Mouse (Mus musculus): ENCODE measurements around the gene Ankub1. TPM values are rescaled to one million over a fixed set of nuclear protein-coding genes. Genes with fewer than 3 reads are reported as not detected.

The Ankub1 gene
- polyA plus RNA-seq, 1 experiment from 2014 or later: 0.08 TPM

DNA sequence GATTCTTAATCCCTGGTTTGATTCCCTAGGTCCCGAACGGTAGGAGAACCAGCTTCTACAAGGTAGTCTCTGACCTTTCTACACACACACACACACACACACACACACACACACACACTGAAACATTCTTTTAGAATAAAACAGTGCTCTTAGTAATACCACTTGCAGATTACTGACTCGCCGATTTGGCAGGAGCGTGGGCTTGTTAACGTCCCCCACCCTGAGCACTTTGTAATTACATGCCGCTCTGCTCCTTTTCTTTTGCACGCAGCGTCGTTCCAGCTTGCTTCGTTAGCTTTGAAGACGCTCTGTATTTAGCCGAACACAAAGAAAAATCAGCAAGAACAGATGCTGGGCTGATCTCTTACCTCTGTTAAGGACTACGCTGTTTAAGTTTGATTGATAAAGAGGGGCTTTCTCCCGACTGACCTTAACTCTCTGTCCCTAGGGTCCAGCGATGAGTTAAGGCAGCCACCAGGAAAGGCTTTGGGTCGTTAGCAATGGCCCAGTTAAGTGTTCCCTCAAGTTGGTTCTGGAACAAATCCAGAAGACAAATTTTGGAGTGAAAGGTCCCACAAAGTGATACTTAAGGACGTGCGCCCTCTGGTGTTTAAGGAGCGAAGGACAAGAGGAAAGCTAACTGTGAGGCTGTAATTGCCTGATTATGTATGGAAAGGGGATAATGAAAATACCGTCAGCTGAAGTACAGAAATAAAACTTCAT, 67.2 kb downstream of the Ankub1 start:
- peak; percentile 98 for DNase-seq (ENCODE audit: low spot score)
- Histone ChIP-seq H3K36me3 (ENCODE audit: control insufficient read depth, insufficient read depth, low read length) (no peaks in the 10 kb centered on the region), H3K27me3 (replicated peaks; ENCODE audit: control insufficient read depth, insufficient read depth, low read length) (no peaks in the 10 kb centered on the region), H3K4me1 (ENCODE audit: control insufficient read depth, insufficient read depth, low read length) (no peaks in the 10 kb centered on the region), H3K4me3 (ENCODE audit: low read depth, low read length) (peak overlapping the region; percentile 19), H3K9ac (ENCODE audit: low read length) (peak overlapping the region; percentile 37; the same call in 1 of the 2 replicates), H3K4me2 (ENCODE audit: low read length) (peak overlapping the region; percentile 58), H3K9me3 (replicated peaks; ENCODE audit: control insufficient read depth, low read length) (no peaks in the 10 kb centered on the region), H3K27ac (ENCODE audit: low read depth, low read length) (peak overlapping the region; percentile 78; the same call in 1 of the 2 replicates)
- peak; percentile 90 for ATAC-seq
- WGBS: 2% methylated on average over 21 of the region's 21 CpGs

DNA sequence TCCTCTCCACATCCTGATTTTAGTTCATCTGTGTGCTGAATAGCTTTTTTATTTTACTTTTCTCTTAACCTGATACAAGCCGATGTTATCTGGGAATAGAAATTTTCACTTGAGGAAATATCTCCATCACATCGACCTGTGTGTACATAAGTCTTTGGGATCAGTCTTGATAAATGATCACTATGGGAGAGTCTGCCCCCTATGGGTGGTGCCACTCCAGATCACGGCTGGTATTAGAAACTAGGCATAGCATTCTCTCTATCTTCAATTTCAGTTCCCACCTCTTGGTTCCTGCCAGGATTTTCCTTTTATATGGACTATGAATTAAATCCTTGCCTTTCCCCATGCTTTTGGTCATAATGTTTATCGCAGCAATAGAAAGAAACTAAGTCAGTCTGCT, 72.9 kb downstream of the Ankub1 start:
- Histone ChIP-seq H3K9me3 (replicated peaks; ENCODE audit: control insufficient read depth, low read length) (no peaks in the 10 kb centered on the region), H3K4me1 (ENCODE audit: control insufficient read depth, insufficient read depth, low read length) (no peaks in the 10 kb centered on the region), H3K27ac (ENCODE audit: low read depth, low read length) (no peak overlapping the region), H3K4me2 (ENCODE audit: low read length) (no peak overlapping the region), H3K27me3 (replicated peaks; ENCODE audit: control insufficient read depth, insufficient read depth, low read length) (no peaks in the 10 kb centered on the region), H3K36me3 (ENCODE audit: control insufficient read depth, insufficient read depth, low read length) (no peaks in the 10 kb centered on the region), H3K9ac (ENCODE audit: low read length) (no peak overlapping the region), H3K4me3 (ENCODE audit: low read depth, low read length) (no peak overlapping the region)
- DNase-seq (ENCODE audit: low spot score): no peak
- WGBS: 82% methylated on average over 4 of the region's 4 CpGs
- ATAC-seq: no peak

DNA sequence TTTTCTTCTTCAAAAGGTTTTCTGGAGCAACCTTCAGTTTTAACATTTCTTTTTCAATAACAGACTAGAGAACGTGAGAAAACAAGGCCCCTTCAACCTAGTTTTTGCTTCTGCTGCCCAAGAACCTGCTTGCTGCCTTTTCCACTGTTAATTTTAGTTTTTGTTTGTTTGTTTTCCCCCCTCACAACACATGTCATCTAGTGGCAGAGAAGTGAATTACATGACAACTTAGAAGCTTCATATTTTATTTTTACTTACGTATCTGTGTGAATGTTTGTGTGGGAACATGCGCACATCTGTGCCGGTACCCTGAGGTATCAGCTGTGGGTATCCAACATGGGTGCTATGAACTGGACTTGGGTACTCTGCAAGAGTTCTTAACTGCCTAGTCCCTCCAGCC, 76.9 kb downstream of the Ankub1 start:
- Histone ChIP-seq H3K27ac (ENCODE audit: low read depth, low read length) (no peak overlapping the region), H3K9me3 (replicated peaks; ENCODE audit: control insufficient read depth, low read length) (no peaks in the 10 kb centered on the region), H3K9ac (ENCODE audit: low read length) (no peak overlapping the region), H3K36me3 (ENCODE audit: control insufficient read depth, insufficient read depth, low read length) (no peaks in the 10 kb centered on the region), H3K4me3 (ENCODE audit: low read depth, low read length) (no peak overlapping the region), H3K27me3 (replicated peaks; ENCODE audit: control insufficient read depth, insufficient read depth, low read length) (no peaks in the 10 kb centered on the region), H3K4me2 (ENCODE audit: low read length) (no peak overlapping the region), H3K4me1 (ENCODE audit: control insufficient read depth, insufficient read depth, low read length) (no peaks in the 10 kb centered on the region)
- ATAC-seq: no peak
- DNase-seq (ENCODE audit: low spot score): no peak
- WGBS: 93% methylated on average over 4 of the region's 4 CpGs

DNA sequence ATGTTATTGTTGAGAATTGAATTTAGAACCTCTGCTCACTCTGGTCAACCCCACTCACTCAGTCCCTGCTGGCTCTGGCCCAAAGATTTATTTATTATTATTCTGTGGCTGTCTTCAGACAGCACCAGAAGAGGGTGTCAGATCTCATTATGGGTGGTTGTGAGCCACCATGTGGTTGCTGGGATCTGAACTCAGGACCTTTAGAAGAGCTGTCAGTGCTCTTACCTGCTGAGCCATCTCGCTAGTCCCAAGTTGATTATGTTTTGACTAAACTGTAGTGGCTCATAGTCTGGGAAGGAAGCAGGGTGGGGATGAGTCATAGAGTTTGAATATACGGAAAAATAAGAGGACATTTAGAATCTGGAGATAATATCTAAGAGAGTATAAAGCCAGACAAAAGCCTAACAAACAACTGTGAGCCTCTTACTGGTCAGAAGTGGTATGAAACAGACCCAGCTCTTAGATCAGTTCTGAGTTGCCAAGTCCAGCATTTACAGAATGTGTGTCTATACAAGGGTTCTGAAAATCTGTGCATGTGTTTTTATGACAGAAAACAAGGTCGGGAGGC, 80.1 kb downstream of the Ankub1 start:
- ATAC-seq: no peak
- no peaks in the 10 kb centered on the region for H3K27me3 ChIP-seq (replicated peaks; ENCODE audit: control insufficient read depth, insufficient read depth, low read length)
- WGBS: 82% methylated on average over 3 of the region's 3 CpGs
- no peak for DNase-seq (ENCODE audit: low spot score)
- H3K9me3 ChIP-seq (replicated peaks; ENCODE audit: control insufficient read depth, low read length): no peaks in the 10 kb centered on the region
- H3K4me2 ChIP-seq (ENCODE audit: low read length): no peak overlapping the region
- no peaks in the 10 kb centered on the region for H3K36me3 ChIP-seq (ENCODE audit: control insufficient read depth, insufficient read depth, low read length)
- no peak overlapping the region for H3K9ac ChIP-seq (ENCODE audit: low read length)
- H3K27ac ChIP-seq (ENCODE audit: low read depth, low read length): no peak overlapping the region
- no peak overlapping the region for H3K4me3 ChIP-seq (ENCODE audit: low read depth, low read length)
- no peaks in the 10 kb centered on the region for H3K4me1 ChIP-seq (ENCODE audit: control insufficient read depth, insufficient read depth, low read length)

DNA sequence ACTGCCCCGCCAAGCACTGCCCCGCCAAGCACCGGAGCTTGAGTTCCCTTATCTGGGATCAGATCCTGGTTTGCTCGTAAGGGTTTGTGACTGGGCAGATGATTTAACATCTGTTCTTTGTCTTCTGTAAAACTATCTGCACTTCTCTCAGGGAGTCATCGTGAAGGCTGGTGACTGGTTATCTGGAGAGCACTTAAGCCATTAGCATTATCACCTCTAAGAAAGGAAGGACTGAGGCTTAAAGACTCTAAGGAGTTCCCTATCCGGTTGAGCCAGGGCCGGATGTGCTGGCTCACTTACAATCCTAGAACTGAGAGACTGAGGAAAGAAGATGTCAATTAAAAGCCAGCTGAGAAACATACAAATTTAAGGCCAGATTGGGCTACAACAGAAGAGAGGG, 80.8 kb downstream of the Ankub1 start:
- Histone ChIP-seq H3K27me3 (replicated peaks; ENCODE audit: control insufficient read depth, insufficient read depth, low read length) (no peaks in the 10 kb centered on the region), H3K36me3 (ENCODE audit: control insufficient read depth, insufficient read depth, low read length) (no peaks in the 10 kb centered on the region), H3K4me3 (ENCODE audit: low read depth, low read length) (no peak overlapping the region), H3K9ac (ENCODE audit: low read length) (no peak overlapping the region), H3K4me2 (ENCODE audit: low read length) (no peak overlapping the region), H3K4me1 (ENCODE audit: control insufficient read depth, insufficient read depth, low read length) (no peaks in the 10 kb centered on the region), H3K27ac (ENCODE audit: low read depth, low read length) (no peak overlapping the region), H3K9me3 (replicated peaks; ENCODE audit: control insufficient read depth, low read length) (no peaks in the 10 kb centered on the region)
- 90% methylated on average over 7 of the region's 7 CpGs for WGBS
- DNase-seq (ENCODE audit: low spot score) (no peak), ATAC-seq (no peak)

Small RNAs within 50 kb of the gene (microRNA-seq; reads per million reads assigned to microRNA genes)
- gene Mir6377: not detected

Other genes with a start within 250 kb of the Ankub1 start
- gene Wwtr1, start 116.9 kb downstream of the Ankub1 start, polyA plus RNA-seq (2014; fragmentation: Nextera tagmentation; extraction: Ambion mirVana): 12.7 and 12.8 TPM in 2 replicates
- gene Commd2, start 41.1 kb downstream of the Ankub1 start, polyA plus RNA-seq (2014; fragmentation: Nextera tagmentation; extraction: Ambion mirVana): 92.4 and 112 TPM in 2 replicates
- gene Rnf13, start 43.3 kb upstream of the Ankub1 start, polyA plus RNA-seq (2014; fragmentation: Nextera tagmentation; extraction: Ambion mirVana): 88.0 and 88.6 TPM in 2 replicates
- gene Pfn2, start 155.3 kb upstream of the Ankub1 start, polyA plus RNA-seq (2014; fragmentation: Nextera tagmentation; extraction: Ambion mirVana): 566 and 594 TPM in 2 replicates

Measured in forebrain, embryonic 14.5 days (tissue).